Mouse (Mus musculus) liver, postnatal 0 days (tissue): ENCODE data around the gene Gpd1l. TPM values are rescaled to one million over a fixed set of nuclear protein-coding genes. Genes with fewer than 3 reads are reported as not detected.
A peak's percentile ranks its signal among the peaks of the same experiment; 100 is the strongest.

Experiments
- ATAC-seq: fragments of 200-750 bp; cut with Nextera tagmentation; 2 replicates; pipeline ENCODE4 v1.8.0; 2017; ENCODE audit warnings: mild to moderate bottlenecking, moderate library complexity
- DNase-seq: peaks from one replicate; pipeline ENCODE4 v3.0.0-alpha.2; 2016
- H3K27ac ChIP-seq: fragments of 300-500 bp; sonication (generic); 2 replicates; pipeline ENCODE4 v1.5.1; 2014; ENCODE audit warnings: antibody characterized with exemption, moderate library complexity, mild to moderate bottlenecking, low read depth
- H3K27me3 ChIP-seq: fragments of 300-500 bp; sonication (generic); 2 replicates; pipeline ENCODE4 v1.6.1; 2014; ENCODE audit warnings: low read length, control low read depth, mixed read lengths; ENCODE audit not compliant: insufficient read depth
- H3K36me3 ChIP-seq: fragments of 300-500 bp; sonication (generic); replicated peaks from 2 replicates; pipeline ENCODE4 v1.6.1; 2014; ENCODE audit warnings: mild to moderate bottlenecking, control low read depth, low read length, moderate library complexity, mixed read lengths; ENCODE audit not compliant: insufficient read depth
- H3K4me1 ChIP-seq: fragments of 300-500 bp; sonication (generic); 2 replicates; pipeline ENCODE4 v1.6.1; 2014; ENCODE audit warnings: antibody characterized with exemption, mild to moderate bottlenecking, control low read depth; ENCODE audit not compliant: insufficient read depth
- H3K4me2 ChIP-seq: fragments of 300-500 bp; sonication (generic); 2 replicates; pipeline ENCODE4 v1.6.1; 2014; ENCODE audit warnings: low read depth, mild to moderate bottlenecking, low read length, moderate library complexity, mixed read lengths
- H3K4me3 ChIP-seq: fragments of 300-500 bp; sonication (generic); 2 replicates; pipeline ENCODE4 v1.5.1; 2014; ENCODE audit warnings: low read depth, low read length
- H3K9ac ChIP-seq: fragments of 300-500 bp; sonication (generic); replicated peaks from 2 replicates; pipeline ENCODE4 v1.6.1; 2014; ENCODE audit warnings: mild to moderate bottlenecking, moderate library complexity
- H3K9me3 ChIP-seq: fragments of 300-500 bp; sonication (generic); 2 replicates; pipeline ENCODE4 v1.6.1; 2016; ENCODE audit warnings: mild to moderate bottlenecking, control low read depth, low read length, mixed read lengths
- CTCF ChIP-seq: sonication (generic); IDR thresholded peaks from 2 replicates; pipeline ENCODE4 v1.5.1; 2016; ENCODE audit warnings: antibody characterized with exemption, low read depth
- EP300 ChIP-seq: IDR thresholded peaks from 2 replicates; pipeline ENCODE4 v1.6.1; 2016; ENCODE audit warnings: antibody characterized with exemption, low read depth, mild to moderate bottlenecking
- WGBS: fragments of 180-500 bp; shearing (Covaris S2); extraction: QIAGEN DNeasy Blood & Tissue Kit; methylation state at CpG from one replicate; pipeline ENCODE4 v1.1.7; 2014; ENCODE audit not compliant: insufficient replicate concordance; 5-methylcytosine and 5-hydroxymethylcytosine counted together
- polyA plus RNA-seq: library from polyadenylated mRNA; unstranded; fragments of >200 nt; fragmentation: Nextera tagmentation; extraction: Ambion mirVana; gene quantifications from 2 replicates; pipeline ENCODE4 v1.2.1, GENCODE M21; 2015

Gpd1l gene
- polyA plus RNA-seq, 1 experiment from 2014 or later = 6.8 TPM

GRCm38 (mm10) chr9:114892974-114893373 is 40.8 kb downstream of the Gpd1l start:
- no peak for TF ChIP-seq EP300
- no peak for TF ChIP-seq CTCF
- DNase-seq (no peak), ATAC-seq (no peak)
- WGBS = 83% methylated on average over 11 of the region's 11 CpGs
- Histone ChIP-seq H3K9ac (no peak overlapping the region), H3K4me1 (no peaks in the 10 kb centered on the region), H3K9me3 (0 out of 2 replicates have a peak, but pooled peaks cover 4% of the 10 kb centered on the region), H3K27me3 (no peaks in the 10 kb centered on the region), H3K27ac (no peak overlapping the region), H3K4me2 (no peak overlapping the region), H3K36me3 (no peaks in the 10 kb centered on the region), H3K4me3 (no peak overlapping the region)

GRCm38 (mm10) chr9:114890377-114890776 is 43.4 kb downstream of the Gpd1l start:
- TF ChIP-seq CTCF (no peak), EP300 (no peak)
- no peak overlapping the region for H3K4me3 ChIP-seq
- H3K9ac ChIP-seq = no peak overlapping the region
- ATAC-seq = no peak
- DNase-seq = no peak
- no peaks in the 10 kb centered on the region for H3K36me3 ChIP-seq
- no peaks in the 10 kb centered on the region for H3K4me1 ChIP-seq
- H3K4me2 ChIP-seq = no peak overlapping the region
- H3K27me3 ChIP-seq = no peaks in the 10 kb centered on the region
- WGBS = 37% methylated on average over 7 of the region's 7 CpGs
- 0 out of 2 replicates have a peak, but pooled peaks cover 4% of the 10 kb centered on the region for H3K9me3 ChIP-seq
- H3K27ac ChIP-seq = no peak overlapping the region

GRCm38 (mm10) chr9:114888856-114889407 is 44.9 kb downstream of the Gpd1l start:
- TF ChIP-seq CTCF (peak; percentile 26), EP300 (no peak)
- Histone ChIP-seq H3K9ac (no peak overlapping the region), H3K27me3 (no peaks in the 10 kb centered on the region), H3K4me1 (no peaks in the 10 kb centered on the region), H3K9me3 (no peaks in the 10 kb centered on the region), H3K36me3 (no peaks in the 10 kb centered on the region), H3K27ac (no peak overlapping the region), H3K4me3 (no peak overlapping the region), H3K4me2 (no peak overlapping the region)
- WGBS = 72% methylated on average over 5 of the region's 5 CpGs
- no peak for DNase-seq
- ATAC-seq = no peak

GRCm38 (mm10) chr9:114887699-114888098 is 46.1 kb downstream of the Gpd1l start:
- Histone ChIP-seq H3K9ac (no peak overlapping the region), H3K4me3 (no peak overlapping the region), H3K27ac (no peak overlapping the region), H3K36me3 (no peaks in the 10 kb centered on the region), H3K9me3 (no peaks in the 10 kb centered on the region), H3K4me2 (no peak overlapping the region), H3K4me1 (no peaks in the 10 kb centered on the region), H3K27me3 (no peaks in the 10 kb centered on the region)
- DNase-seq (peak; percentile 31), ATAC-seq (no peak)
- TF ChIP-seq CTCF (peak; percentile 71), EP300 (no peak)
- WGBS = 78% methylated on average over 3 of the region's 3 CpGs

GRCm38 (mm10) chr9:114885991-114886662 is 47.7 kb downstream of the Gpd1l start:
- Histone ChIP-seq H3K36me3 (no peaks in the 10 kb centered on the region), H3K9ac (no peak overlapping the region), H3K27ac (no peak overlapping the region), H3K4me1 (no peaks in the 10 kb centered on the region), H3K27me3 (no peaks in the 10 kb centered on the region), H3K9me3 (no peaks in the 10 kb centered on the region), H3K4me2 (no peak overlapping the region), H3K4me3 (no peak overlapping the region)
- no peak for DNase-seq
- TF ChIP-seq CTCF (no peak), EP300 (no peak)
- ATAC-seq = no peak
- WGBS = 47% methylated on average over 8 of the region's 8 CpGs

- H3K27me3 ChIP-seq = no peaks in the 10 kb centered on the region
- H3K4me1 ChIP-seq = no peaks in the 10 kb centered on the region
- ATAC-seq (no peak), DNase-seq (no peak)
- no peak overlapping the region for H3K4me2 ChIP-seq
- WGBS = 77% methylated on average over 4 of the region's 4 CpGs
- no peak overlapping the region for H3K4me3 ChIP-seq
- H3K9me3 ChIP-seq = no peaks in the 10 kb centered on the region
- TF ChIP-seq EP300 = no peak
- TF ChIP-seq CTCF = no peak
- no peaks in the 10 kb centered on the region for H3K36me3 ChIP-seq
- no peak overlapping the region for H3K27ac ChIP-seq
- H3K9ac ChIP-seq = no peak overlapping the region
These were observed 48.2 kb downstream of the Gpd1l start for GRCm38 (mm10) chr9:114885564-114885963.

GRCm38 (mm10) chr9:114881977-114882376 is 51.8 kb downstream of the Gpd1l start:
- Histone ChIP-seq H3K4me3 (no peak overlapping the region), H3K4me2 (no peak overlapping the region), H3K36me3 (no peaks in the 10 kb centered on the region), H3K4me1 (no peaks in the 10 kb centered on the region), H3K27me3 (no peaks in the 10 kb centered on the region), H3K27ac (no peak overlapping the region), H3K9ac (no peak overlapping the region), H3K9me3 (no peaks in the 10 kb centered on the region)
- ATAC-seq = no peak
- 73% methylated on average over 2 of the region's 2 CpGs for WGBS
- TF ChIP-seq CTCF = no peak
- TF ChIP-seq EP300 = no peak
- DNase-seq = no peak
